In the genomic region with DNA sequence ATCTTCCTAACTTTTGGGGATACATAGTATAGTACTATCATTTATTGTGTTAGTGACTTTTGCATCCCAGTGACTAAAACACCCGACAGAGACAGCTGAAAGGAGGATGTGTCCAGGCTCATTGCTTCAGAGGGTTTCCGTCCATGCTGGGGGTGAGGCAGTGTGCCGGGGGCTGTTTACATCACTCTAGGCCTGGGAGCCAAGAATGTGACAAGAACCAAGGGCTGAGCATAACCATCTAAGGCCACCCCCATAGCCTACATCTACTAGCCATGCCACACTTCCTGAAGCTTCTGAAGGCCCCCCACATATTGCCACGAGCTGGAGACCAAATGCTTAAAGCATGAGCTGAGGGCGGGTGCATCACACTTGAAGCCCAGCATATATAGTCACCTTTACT, we compare ENCODE assay signal across 23 mouse cellular contexts. TPM values are rescaled to one million over a fixed set of nuclear protein-coding genes. Genes with fewer than 3 reads are reported as not detected.
"Had no signal": no experiment of that assay in that cellular context is flagged by ENCODE, and none has a peak within 500 bp of the region (broad histone marks: within the 10 kb centered on the region; RNA-seq: fewer than 3 reads in every experiment).

No protein-coding gene starts in this region.

- H3K27me3 ChIP-seq: limb, embryonic 12.5 days; liver, embryonic 15.5 days; midbrain, embryonic 15.5 days; neural tube, embryonic 12.5 days; neural tube, embryonic 15.5 days had no signal

- H3K4me2 ChIP-seq: kidney, embryonic 15.5 days; limb, embryonic 12.5 days; liver, embryonic 12.5 days; liver, embryonic 15.5 days; midbrain, embryonic 12.5 days; midbrain, embryonic 15.5 days; neural tube, embryonic 12.5 days; neural tube, embryonic 15.5 days had no signal

- H3K27ac ChIP-seq: kidney, embryonic 15.5 days; left cerebral cortex, adult 2 months; limb, embryonic 12.5 days; liver, embryonic 12.5 days; liver, embryonic 15.5 days; macrophage; midbrain, embryonic 12.5 days; midbrain, embryonic 15.5 days; neural tube, embryonic 12.5 days; neural tube, embryonic 15.5 days had no signal

- H3K36me3 ChIP-seq: kidney, embryonic 15.5 days; limb, embryonic 12.5 days; liver, embryonic 12.5 days; liver, embryonic 15.5 days; midbrain, embryonic 12.5 days; midbrain, embryonic 15.5 days; neural tube, embryonic 12.5 days; neural tube, embryonic 15.5 days had no signal

- DNase-seq: kidney, adult 11 months; kidney, adult 8-10 months; kidney, postnatal 10 days; kidney, postnatal 36 days; layer of hippocampus, postnatal 36 days; liver; right cerebral cortex, adult 18-20 months; right cerebral cortex, postnatal 14 days; right cerebral cortex, postnatal 4 days; thymus, adult 18-20 months; thymus, postnatal 36 days had no signal

- H3K4me1 ChIP-seq: liver, embryonic 12.5 days; liver, embryonic 15.5 days had no signal

- ATAC-seq: hindbrain, embryonic 16.5 days; liver, embryonic 12.5 days; midbrain, embryonic 15.5 days had no signal

- H3K9ac ChIP-seq: kidney, embryonic 15.5 days; limb, embryonic 12.5 days; liver, embryonic 12.5 days; liver, embryonic 15.5 days; midbrain, embryonic 12.5 days; midbrain, embryonic 15.5 days; neural tube, embryonic 12.5 days; neural tube, embryonic 15.5 days had no signal

- H3K4me3 ChIP-seq: kidney, embryonic 15.5 days; left cerebral cortex, adult 2 months; limb, embryonic 12.5 days; liver, embryonic 12.5 days; liver, embryonic 15.5 days; midbrain, embryonic 12.5 days; midbrain, embryonic 15.5 days; neural tube, embryonic 12.5 days; neural tube, embryonic 15.5 days had no signal

- H3K9me3 ChIP-seq: kidney, embryonic 15.5 days; limb, embryonic 12.5 days; liver, embryonic 12.5 days; liver, embryonic 15.5 days; midbrain, embryonic 12.5 days; midbrain, embryonic 15.5 days; neural tube, embryonic 12.5 days; neural tube, embryonic 15.5 days had no signal

RNA-seq across cellular contexts. Expression of gene Wnt3a, which starts 34.2 kb away (rescaled TPM):
- polyA plus RNA-seq: kidney, embryonic 15.5 days; liver, embryonic 12.5 days; liver, embryonic 15.5 days; macrophage; stomach, embryonic 14.5 days had no signal

RNA-seq across cellular contexts. Expression of gene Prss38, which starts 50.7 kb away (rescaled TPM):
- polyA plus RNA-seq: hindbrain, embryonic 16.5 days; kidney, embryonic 15.5 days; liver, embryonic 12.5 days; liver, embryonic 15.5 days; neural tube, embryonic 12.5 days; neural tube, embryonic 15.5 days; stomach, embryonic 14.5 days had no signal
